Mouse (Mus musculus) stomach, embryonic 15.5 days (tissue): ENCODE measurements around the gene Dnah1. TPM values are rescaled to one million over a fixed set of nuclear protein-coding genes. Genes with fewer than 3 reads are reported as not detected.

Source experiments
- ATAC-seq: fragments of 200-750 bp; cut with Nextera tagmentation; 2 replicates; pipeline ENCODE4 v1.8.0; 2017; ENCODE audit warnings: low read depth, moderate number of reproducible peaks, moderate TSS enrichment; ENCODE audit not compliant: insufficient read depth, low FRiP score
- H3K27ac ChIP-seq: fragments of 300-500 bp; sonication (generic); 2 replicates; pipeline ENCODE4 v1.5.1; 2015; ENCODE audit warnings: mild to moderate bottlenecking, inconsistent platforms
- H3K27me3 ChIP-seq: fragments of 300-500 bp; sonication (generic); replicated peaks from 2 replicates; pipeline ENCODE4 v1.6.1; 2015; ENCODE audit warnings: inconsistent platforms
- H3K36me3 ChIP-seq: fragments of 300-500 bp; sonication (generic); 2 replicates; pipeline ENCODE4 v1.6.1; 2015; ENCODE audit warnings: inconsistent platforms
- H3K4me1 ChIP-seq: fragments of 300-500 bp; sonication (generic); 2 replicates; pipeline ENCODE4 v1.6.1; 2015; ENCODE audit warnings: inconsistent platforms
- H3K4me2 ChIP-seq: fragments of 300-500 bp; sonication (generic); 2 replicates; pipeline ENCODE4 v1.6.1; 2015; ENCODE audit warnings: mild to moderate bottlenecking, inconsistent platforms
- H3K4me3 ChIP-seq: fragments of 300-500 bp; sonication (generic); replicated peaks from 2 replicates; pipeline ENCODE4 v1.5.1; 2015; ENCODE audit warnings: inconsistent platforms
- H3K9ac ChIP-seq: fragments of 300-500 bp; sonication (generic); 2 replicates; pipeline ENCODE4 v1.6.1; 2015; ENCODE audit warnings: inconsistent platforms
- H3K9me3 ChIP-seq: fragments of 300-500 bp; sonication (generic); 2 replicates; pipeline ENCODE4 v1.6.1; 2016; ENCODE audit warnings: inconsistent platforms
- WGBS: fragments of 180-500 bp; shearing (Covaris S2); methylation state at CpG from one replicate; pipeline ENCODE4 v1.1.7; 2015; 5-methylcytosine and 5-hydroxymethylcytosine counted together
- polyA plus RNA-seq: library from polyadenylated mRNA; unstranded; fragments of >200 nt; fragmentation: Nextera tagmentation; extraction: Ambion mirVana; gene quantifications from 2 replicates; pipeline ENCODE4 v1.2.1, GENCODE M21; 2015

Gene Dnah1
- polyA plus RNA-seq, 1 experiment from 2014 or later: 3.5 TPM

DNA sequence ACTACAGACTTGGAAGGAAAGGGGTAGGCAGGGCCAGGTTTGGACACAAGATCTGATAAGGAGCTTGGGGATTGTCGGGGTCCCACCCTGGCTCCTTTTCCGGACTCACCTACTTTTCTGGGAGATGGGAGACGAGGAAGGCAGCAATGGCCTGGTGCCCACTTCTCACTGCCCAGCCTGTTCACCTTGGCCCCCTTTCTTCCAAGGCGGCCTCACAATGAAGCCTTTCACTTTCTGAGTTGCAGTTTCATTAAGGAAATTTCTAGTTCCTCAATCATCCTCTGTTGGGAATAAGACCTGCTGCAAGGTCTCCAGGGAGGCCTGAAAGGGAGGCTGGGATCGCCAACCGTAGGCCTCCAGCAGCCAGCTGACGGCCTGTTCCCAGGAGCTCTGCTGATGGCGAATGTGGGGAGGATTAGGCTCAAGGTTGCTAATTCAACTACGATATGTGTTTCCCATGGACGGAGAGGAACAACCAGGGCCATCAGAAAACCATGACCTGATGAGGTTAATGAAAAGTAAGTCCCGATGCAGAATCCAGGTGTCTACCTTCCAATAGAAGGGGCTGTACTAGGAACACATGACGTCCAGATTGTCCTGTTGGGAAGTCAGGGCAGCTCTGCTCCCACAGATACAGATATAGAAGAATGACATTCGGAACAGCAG is 91.2 kb downstream of the Dnah1 start:
- H3K36me3 ChIP-seq: no peaks in the 10 kb centered on the region
- no peaks in the 10 kb centered on the region for H3K27me3 ChIP-seq
- H3K4me3 ChIP-seq: no peak overlapping the region
- H3K9ac ChIP-seq: no peak overlapping the region
- 0 out of 2 replicates have a peak, but pooled peaks cover 3% of the 10 kb centered on the region for H3K4me1 ChIP-seq
- H3K4me2 ChIP-seq: no peak overlapping the region
- no peak for ATAC-seq
- H3K27ac ChIP-seq: no peak overlapping the region
- H3K9me3 ChIP-seq: no peaks in the 10 kb centered on the region
- 83% methylated on average over 13 of the region's 13 CpGs for WGBS

DNA sequence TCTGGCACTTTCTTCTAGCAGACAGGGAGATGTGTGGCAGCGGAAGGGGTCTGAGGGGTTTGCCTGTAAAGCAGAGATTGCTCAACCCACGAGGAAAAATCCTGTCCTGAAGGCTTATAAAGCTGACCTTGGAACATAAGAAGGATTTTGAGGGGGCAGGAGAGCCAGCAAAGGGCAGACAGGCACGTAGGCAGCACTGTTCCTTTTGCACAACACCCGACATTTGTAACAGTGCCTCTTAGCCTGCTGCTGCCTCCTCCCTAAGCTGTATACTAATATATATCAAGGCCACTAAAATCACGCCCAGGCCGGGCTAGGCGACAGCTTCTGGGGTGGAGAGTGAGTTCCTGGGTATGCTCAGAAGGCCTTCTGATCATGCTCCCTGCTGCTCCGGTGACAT is 93.3 kb downstream of the Dnah1 start:
- Histone ChIP-seq H3K9ac (no peak overlapping the region), H3K27ac (no peak overlapping the region), H3K9me3 (no peaks in the 10 kb centered on the region), H3K4me3 (no peak overlapping the region), H3K27me3 (no peaks in the 10 kb centered on the region), H3K36me3 (no peaks in the 10 kb centered on the region), H3K4me1 (peaks cover 8% of the 10 kb centered on the region; the same call in 1 of the 2 replicates), H3K4me2 (no peak overlapping the region)
- WGBS: 59% methylated on average over 8 of the region's 8 CpGs
- ATAC-seq: no peak

DNA sequence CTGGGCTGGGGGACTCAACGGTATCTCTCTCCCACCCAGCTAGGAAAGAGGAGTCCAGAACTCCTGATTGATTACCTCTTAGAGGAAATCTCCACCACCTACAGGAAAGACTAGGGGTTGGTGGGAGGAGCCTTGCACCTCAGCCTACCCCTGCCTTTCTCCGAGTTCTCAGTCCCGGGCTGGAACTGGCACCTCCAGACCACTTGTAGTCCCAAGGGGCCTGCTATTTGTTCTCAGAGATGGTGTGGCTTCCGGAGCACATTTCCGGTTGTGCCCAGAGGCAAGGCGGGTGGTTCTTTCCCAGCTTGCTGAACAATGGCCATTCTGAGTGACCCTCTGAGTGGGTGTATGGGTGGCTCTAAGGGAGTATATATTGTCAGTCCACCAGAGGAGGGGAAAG is 95.5 kb downstream of the Dnah1 start:
- H3K4me2 ChIP-seq: no peak overlapping the region
- WGBS: 55% methylated on average over 6 of the region's 6 CpGs
- no peaks in the 10 kb centered on the region for H3K27me3 ChIP-seq
- no peaks in the 10 kb centered on the region for H3K36me3 ChIP-seq
- H3K9ac ChIP-seq: no peak overlapping the region
- H3K9me3 ChIP-seq: no peaks in the 10 kb centered on the region
- H3K27ac ChIP-seq: no peak overlapping the region
- H3K4me1 ChIP-seq: peaks cover 5% of the 10 kb centered on the region; the same call in 1 of the 2 replicates
- no peak for ATAC-seq
- H3K4me3 ChIP-seq: no peak overlapping the region

DNA sequence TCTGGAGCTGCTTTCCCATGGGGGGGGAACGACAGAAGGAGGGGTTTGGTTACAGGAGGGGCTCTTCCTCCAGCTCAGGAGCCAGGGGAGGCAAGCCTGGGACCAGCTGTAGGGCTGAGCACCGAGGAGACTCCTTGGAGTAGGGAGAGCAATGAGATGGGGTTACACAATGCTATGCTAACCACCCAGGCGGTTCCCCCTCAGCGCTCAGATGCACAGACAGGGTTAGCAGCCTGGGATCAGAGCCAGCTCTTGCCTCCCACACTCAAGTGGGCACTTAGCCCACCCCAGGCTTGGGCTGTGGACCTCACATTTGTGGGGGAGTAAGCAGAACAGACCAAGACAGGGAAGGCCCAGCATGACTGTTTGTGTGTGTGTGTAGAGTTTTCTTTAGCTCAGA is 96.7 kb downstream of the Dnah1 start:
- ATAC-seq: peak; percentile 81

DNA sequence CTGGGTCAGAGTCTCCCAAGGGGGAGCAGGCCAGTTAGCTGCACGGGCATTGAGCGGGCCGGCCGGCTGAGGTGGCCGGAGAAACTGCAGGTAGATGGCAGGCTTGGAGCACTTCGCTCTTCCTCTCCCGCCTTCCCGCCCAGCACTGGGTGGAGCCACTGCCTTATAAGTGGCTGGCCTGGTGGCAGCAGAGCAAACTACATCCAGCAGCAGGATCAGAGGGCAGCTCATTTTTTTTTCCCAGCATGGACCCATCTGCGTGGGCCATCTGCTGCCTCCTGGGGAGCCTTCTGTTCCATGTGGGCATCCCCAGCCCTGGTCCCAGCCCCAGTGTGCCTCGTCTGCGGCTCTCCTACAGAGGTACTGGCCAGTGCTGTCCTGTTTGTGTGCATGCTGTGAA is 106.0 kb downstream of the Dnah1 start, which contains the start of gene Sema3g:
Sema3g (plus strand) TSS at position 195 of the 400 bp plus-strand sequence.
- Histone ChIP-seq H3K9me3 (no peaks in the 10 kb centered on the region), H3K4me2 (peak within 1 kb of the TSS; percentile 32), H3K27ac (no peak within 1 kb of the TSS), H3K27me3 (no peaks in the 10 kb centered on the region), H3K4me1 (0 out of 2 replicates have a peak, but pooled peaks cover 9% of the 10 kb centered on the region), H3K9ac (no peak within 1 kb of the TSS), H3K4me3 (no peak within 1 kb of the TSS), H3K36me3 (no peaks in the 10 kb centered on the region)
- WGBS: 12% methylated on average over 11 of the region's 11 CpGs
- ATAC-seq: peak; percentile 79

More for the DNA sequence above, 96.7 kb downstream of the Dnah1 start:
- Histone ChIP-seq H3K9me3 (no peaks in the 10 kb centered on the region), H3K27ac (peak overlapping the region; percentile 10; the same call in 1 of the 2 replicates), H3K4me2 (no peak overlapping the region), H3K27me3 (no peaks in the 10 kb centered on the region), H3K4me1 (peaks cover 5% of the 10 kb centered on the region; the same call in 1 of the 2 replicates), H3K36me3 (no peaks in the 10 kb centered on the region), H3K4me3 (no peak overlapping the region), H3K9ac (no peak overlapping the region)
- WGBS: 33% methylated on average over 4 of the region's 4 CpGs

DNA sequence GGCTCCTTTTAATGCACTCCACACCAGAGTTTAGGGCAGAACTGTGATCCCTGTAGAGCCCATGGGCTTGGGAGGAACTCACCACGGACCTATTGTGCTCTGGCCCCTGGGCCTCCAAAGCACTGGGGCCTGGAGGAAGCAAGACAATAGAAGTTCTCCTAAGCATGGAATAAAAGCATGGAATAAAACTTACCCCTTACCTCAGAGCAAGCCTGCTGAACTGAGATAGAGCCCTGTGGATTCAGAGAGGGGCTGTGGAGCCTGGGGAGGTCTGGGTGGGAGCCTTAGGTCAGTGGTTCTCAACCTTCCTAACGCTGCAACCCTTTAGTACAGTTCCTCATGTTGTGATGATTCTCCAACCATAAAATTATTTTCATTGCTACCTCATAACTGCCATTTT is 106.8 kb downstream of the Dnah1 start, which contains the start of gene Nisch:
Nisch (minus strand) TSS at position 101 of the 400 bp plus-strand sequence.
- H3K27ac ChIP-seq: no peak within 1 kb of the TSS
- H3K4me1 ChIP-seq: 0 out of 2 replicates have a peak, but pooled peaks cover 9% of the 10 kb centered on the region
- H3K9ac ChIP-seq: no peak within 1 kb of the TSS
- no peaks in the 10 kb centered on the region for H3K36me3 ChIP-seq
- ATAC-seq: no peak
- H3K4me3 ChIP-seq: no peak within 1 kb of the TSS
- 71% methylated on average over 2 of the region's 2 CpGs for WGBS
- peak within 1 kb of the TSS; percentile 32 for H3K4me2 ChIP-seq
- no peaks in the 10 kb centered on the region for H3K27me3 ChIP-seq
- H3K9me3 ChIP-seq: no peaks in the 10 kb centered on the region

DNA sequence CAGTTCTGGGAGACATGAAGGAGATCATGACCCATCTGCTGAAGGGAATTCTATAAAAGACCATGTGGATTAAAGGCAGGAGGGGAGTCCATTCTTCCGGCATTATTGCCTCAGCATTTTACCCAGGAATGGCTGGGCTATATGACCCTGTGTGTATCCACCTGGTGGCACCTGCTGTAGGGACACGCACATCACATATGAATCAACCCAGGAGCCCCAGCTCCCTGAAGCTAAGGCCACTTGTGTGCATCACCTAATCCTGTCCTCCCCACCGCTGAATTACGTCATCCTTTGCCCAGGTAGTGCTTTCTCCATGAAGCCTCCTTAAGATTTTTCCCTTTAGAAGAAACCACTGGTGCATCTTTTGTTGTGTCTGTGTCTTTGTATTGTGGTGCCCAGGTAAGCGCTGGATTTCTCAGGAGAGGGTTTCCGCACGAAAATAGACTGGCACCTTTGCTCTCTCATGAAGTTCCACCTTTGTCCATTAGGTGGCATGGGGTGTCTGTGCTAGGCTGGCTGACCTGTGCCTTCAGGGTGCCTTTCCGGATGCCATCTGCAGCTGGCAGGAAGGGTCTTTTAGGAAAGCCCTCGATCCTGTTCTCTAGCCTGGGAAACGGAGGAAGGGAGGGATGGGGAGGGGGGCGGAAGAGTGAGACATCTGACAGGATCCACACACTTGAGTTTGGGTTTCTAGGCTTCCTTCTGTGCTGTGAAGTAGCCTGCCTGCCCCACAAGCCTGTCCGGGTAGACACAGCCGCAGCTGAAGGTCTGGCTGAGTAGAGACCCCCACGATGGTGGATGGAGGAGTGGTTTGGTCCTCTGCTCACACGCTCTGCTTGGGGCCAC is 108.3 kb downstream of the Dnah1 start:
- no peak overlapping the region for H3K27ac ChIP-seq
- no peak overlapping the region for H3K9ac ChIP-seq
- H3K4me3 ChIP-seq: no peak overlapping the region
- H3K36me3 ChIP-seq: no peaks in the 10 kb centered on the region
- 0 out of 2 replicates have a peak, but pooled peaks cover 9% of the 10 kb centered on the region for H3K4me1 ChIP-seq
- no peak for ATAC-seq
- 29% methylated on average over 15 of the region's 15 CpGs for WGBS
- no peak overlapping the region for H3K4me2 ChIP-seq
- H3K9me3 ChIP-seq: no peaks in the 10 kb centered on the region
- no peaks in the 10 kb centered on the region for H3K27me3 ChIP-seq

DNA sequence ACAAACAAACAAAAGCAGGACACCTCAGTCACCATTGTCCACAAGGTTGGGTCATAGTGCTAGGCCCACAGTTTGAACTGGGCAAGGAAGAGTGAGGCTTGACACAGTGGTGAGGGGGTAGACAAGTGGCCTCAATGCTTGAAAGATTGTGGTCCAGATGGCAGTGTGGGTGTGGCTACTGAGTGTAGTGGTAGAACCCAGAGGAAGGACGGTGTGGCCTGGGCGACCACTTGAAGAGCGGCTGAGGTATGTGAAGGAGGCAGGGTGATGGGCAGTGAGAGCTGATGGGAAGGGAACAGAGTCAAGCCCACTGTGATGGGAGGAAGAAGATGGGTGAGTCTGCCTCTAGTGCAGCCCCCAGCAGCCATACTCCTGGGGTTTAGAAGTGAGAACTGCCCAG is 109.0 kb downstream of the Dnah1 start:
- H3K36me3 ChIP-seq: no peaks in the 10 kb centered on the region
- H3K4me2 ChIP-seq: no peak overlapping the region
- no peak overlapping the region for H3K27ac ChIP-seq
- H3K27me3 ChIP-seq: no peaks in the 10 kb centered on the region
- H3K4me1 ChIP-seq: 0 out of 2 replicates have a peak, but pooled peaks cover 9% of the 10 kb centered on the region
- WGBS: 77% methylated on average over 3 of the region's 3 CpGs
- no peak overlapping the region for H3K4me3 ChIP-seq
- H3K9ac ChIP-seq: no peak overlapping the region
- no peak for ATAC-seq
- no peaks in the 10 kb centered on the region for H3K9me3 ChIP-seq

DNA sequence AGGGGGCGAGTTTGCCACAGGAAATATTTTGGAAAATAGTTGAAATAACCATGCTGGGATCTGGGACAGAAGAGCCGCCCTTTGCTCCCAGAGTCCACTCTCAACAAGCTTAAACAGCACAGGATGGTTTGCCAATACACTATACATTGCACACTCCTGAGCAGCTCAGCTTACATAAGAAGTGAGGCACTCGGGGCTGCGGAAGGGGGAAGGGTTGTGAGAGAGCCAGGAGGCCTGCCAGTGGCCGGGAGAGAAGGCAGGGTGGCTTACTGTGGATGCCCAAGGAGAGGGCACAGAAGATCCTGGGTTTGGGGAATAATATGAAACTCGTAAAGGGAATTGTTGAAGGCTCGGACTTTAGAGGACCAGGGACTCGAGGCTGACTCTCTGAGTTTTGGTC is 109.8 kb downstream of the Dnah1 start:
- no peak overlapping the region for H3K27ac ChIP-seq
- no peak overlapping the region for H3K9ac ChIP-seq
- no peaks in the 10 kb centered on the region for H3K9me3 ChIP-seq
- no peaks in the 10 kb centered on the region for H3K27me3 ChIP-seq
- H3K4me2 ChIP-seq: no peak overlapping the region
- 0 out of 2 replicates have a peak, but pooled peaks cover 9% of the 10 kb centered on the region for H3K4me1 ChIP-seq
- H3K4me3 ChIP-seq: no peak overlapping the region
- H3K36me3 ChIP-seq: no peaks in the 10 kb centered on the region
- ATAC-seq: no peak
- WGBS: 61% methylated on average over 8 of the region's 8 CpGs

DNA sequence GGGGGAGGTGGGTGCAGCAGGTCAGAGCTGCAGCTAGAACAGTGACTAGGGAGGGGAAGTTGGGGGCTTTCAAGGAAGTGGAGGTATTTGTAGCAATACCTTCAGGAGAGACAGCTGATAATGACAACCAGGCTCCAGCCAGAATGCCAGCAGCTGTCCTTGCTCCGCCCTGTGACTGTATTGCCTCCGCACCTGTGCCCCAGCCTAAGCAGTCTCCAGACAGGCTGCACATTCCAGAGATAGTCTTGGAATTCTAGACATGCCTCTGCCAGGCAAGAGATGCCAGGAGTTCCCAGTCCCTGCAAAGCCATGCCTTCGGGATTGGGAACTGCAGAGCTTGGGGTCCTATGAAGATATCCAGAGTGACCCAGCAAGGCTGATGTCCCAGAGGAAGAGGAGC is 111.2 kb downstream of the Dnah1 start:
- WGBS: 63% methylated on average over 3 of the region's 3 CpGs
- Histone ChIP-seq H3K27ac (no peak overlapping the region), H3K4me1 (0 out of 2 replicates have a peak, but pooled peaks cover 5% of the 10 kb centered on the region), H3K9me3 (no peaks in the 10 kb centered on the region), H3K27me3 (no peaks in the 10 kb centered on the region), H3K9ac (no peak overlapping the region), H3K4me3 (no peak overlapping the region), H3K4me2 (no peak overlapping the region), H3K36me3 (no peaks in the 10 kb centered on the region)
- no peak for ATAC-seq

DNA sequence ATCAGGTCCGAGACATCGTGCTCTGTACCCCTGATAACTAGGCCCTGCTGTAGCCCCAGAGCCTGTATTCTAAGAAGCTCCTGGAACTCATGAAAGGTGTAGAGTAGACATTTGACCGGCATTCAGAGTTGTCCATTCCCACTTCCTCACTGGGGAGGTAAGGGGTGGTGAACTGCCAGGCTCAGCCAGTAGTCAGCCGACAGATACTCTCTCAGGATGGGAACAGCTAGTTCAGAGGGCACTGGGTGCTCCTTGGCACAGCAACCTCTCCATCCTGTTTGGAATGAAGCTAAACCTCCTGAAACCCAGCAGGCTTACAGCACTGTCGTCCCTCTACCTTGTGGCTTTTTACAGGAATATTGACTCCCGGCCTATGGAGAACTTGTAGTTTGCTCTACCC is 111.8 kb downstream of the Dnah1 start:
- 83% methylated on average over 6 of the region's 6 CpGs for WGBS
- Histone ChIP-seq H3K4me3 (no peak overlapping the region), H3K27ac (no peak overlapping the region), H3K4me1 (peaks cover 7% of the 10 kb centered on the region), H3K27me3 (no peaks in the 10 kb centered on the region), H3K4me2 (no peak overlapping the region), H3K9ac (no peak overlapping the region), H3K36me3 (no peaks in the 10 kb centered on the region), H3K9me3 (no peaks in the 10 kb centered on the region)
- ATAC-seq: no peak
